Mouse (Mus musculus) c-Kit-positive CD71-positive TER-119-negative erythroid progenitor cells, embryonic 14.5 days (primary cell): ENCODE measurements around the gene Olfr353.

Experiments
- DNase-seq: peaks from one replicate; pipeline ENCODE4 v3.0.0-alpha.2; 2013; ENCODE audit warnings: low read depth

Olfr353 gene

GRCm38 (mm10) chr2:36892836-36893235, at the start of gene Olfr353:
Gene Olfr353, minus strand, starts transcription at chr2:36892936.
- DNase-seq, result no peak

GRCm38 (mm10) chr2:36936821-36937220, 44.1 kb upstream of the Olfr353 start, which contains the start of gene Olfr356:
Gene Olfr356, plus strand, starts transcription at chr2:36937121.
- DNase-seq, result no peak

- DNase-seq, result no peak
Observed at GRCm38 (mm10) chr2:36928797-36929196, 36.1 kb upstream of the Olfr353 start, which contains the start of gene Olfr355. Gene Olfr355, minus strand, starts transcription at chr2:36928897.

GRCm38 (mm10) chr2:36905380-36905779, 12.6 kb upstream of the Olfr353 start, which contains the start of gene Olfr354:
Gene Olfr354, plus strand, starts transcription at chr2:36905680.
- DNase-seq, result no peak

- DNase-seq, result no peak
Observed at GRCm38 (mm10) chr2:36897114-36897513, 4.4 kb upstream of the Olfr353 start.

GRCm38 (mm10) chr2:36868160-36868559, 24.6 kb downstream of the Olfr353 start, which contains the start of gene Olfr352:
Gene Olfr352, plus strand, starts transcription at chr2:36868460.
- DNase-seq, result no peak

GRCm38 (mm10) chr2:36862560-36862959, 30.2 kb downstream of the Olfr353 start, which contains the start of gene Olfr351:
Gene Olfr351, minus strand, starts transcription at chr2:36862660.
- DNase-seq, result no peak

GRCm38 (mm10) chr2:36846010-36846409, 46.7 kb downstream of the Olfr353 start, which contains the start of gene Olfr350:
Gene Olfr350, plus strand, starts transcription at chr2:36846310.
- no peak for DNase-seq
